Mouse (Mus musculus) ES-Bruce4 (cell line): ENCODE measurements around the gene Tmem131l. TPM values are rescaled to one million over a fixed set of nuclear protein-coding genes. Genes with fewer than 3 reads are reported as not detected.

Source experiments
- H3K27ac ChIP-seq: 2 replicates; pipeline ENCODE4 v1.5.1; 2012; ENCODE audit warnings: low read length, inconsistent platforms; ENCODE audit not compliant: insufficient read depth
- H3K27me3 ChIP-seq: 2 replicates; pipeline ENCODE4 v1.6.1; 2012; ENCODE audit warnings: mild to moderate bottlenecking, low read length, inconsistent platforms; ENCODE audit not compliant: control insufficient read depth, poor library complexity, insufficient read depth, severe bottlenecking
- H3K36me3 ChIP-seq: 2 replicates; pipeline ENCODE4 v1.6.1; 2012; ENCODE audit warnings: inconsistent platforms, mild to moderate bottlenecking, low read length, moderate library complexity; ENCODE audit not compliant: control insufficient read depth, poor library complexity, insufficient read depth, severe bottlenecking
- H3K4me1 ChIP-seq: one replicate; pipeline ENCODE4 v1.8.1; 2011; ENCODE audit warnings: low read length; ENCODE audit not compliant: control insufficient read depth, insufficient read depth
- H3K4me3 ChIP-seq: 2 replicates; pipeline ENCODE4 v1.5.1; 2011; ENCODE audit warnings: low read depth, mild to moderate bottlenecking, low read length
- H3K9ac ChIP-seq: 2 replicates; pipeline ENCODE4 v1.6.1; 2012; ENCODE audit warnings: low read depth, mild to moderate bottlenecking, inconsistent platforms; ENCODE audit not compliant: poor library complexity, severe bottlenecking
- H3K9me3 ChIP-seq: replicated peaks from 2 replicates; pipeline ENCODE4 v1.6.1; 2012; ENCODE audit warnings: mild to moderate bottlenecking, low read length, inconsistent platforms; ENCODE audit not compliant: control insufficient read depth, poor library complexity, insufficient read depth, severe bottlenecking
- CTCF ChIP-seq: IDR thresholded peaks from one replicate; pipeline ENCODE4 v1.8.1; 2011; ENCODE audit warnings: low read depth, low read length
- EP300 ChIP-seq: IDR thresholded peaks from 2 replicates; pipeline ENCODE4 v1.6.1; 2011; ENCODE audit warnings: low read depth, low read length; ENCODE audit not compliant: insufficient read depth
- POLR2A ChIP-seq: IDR thresholded peaks from one replicate; pipeline ENCODE4 v1.8.1; 2011; ENCODE audit warnings: low read length; ENCODE audit not compliant: insufficient read depth
- polyA plus RNA-seq: library from polyadenylated mRNA; stranded (reverse); fragments of >200 nt; gene quantifications from 2 replicates; pipeline ENCODE4 v1.2.4, GENCODE M21; 2011; ENCODE audit warnings: low read depth; ENCODE audit not compliant: missing spikeins, insufficient read depth, insufficient read length

Tmem131l gene
- polyA plus RNA-seq, 1 experiment = 51.5 TPM

DNA sequence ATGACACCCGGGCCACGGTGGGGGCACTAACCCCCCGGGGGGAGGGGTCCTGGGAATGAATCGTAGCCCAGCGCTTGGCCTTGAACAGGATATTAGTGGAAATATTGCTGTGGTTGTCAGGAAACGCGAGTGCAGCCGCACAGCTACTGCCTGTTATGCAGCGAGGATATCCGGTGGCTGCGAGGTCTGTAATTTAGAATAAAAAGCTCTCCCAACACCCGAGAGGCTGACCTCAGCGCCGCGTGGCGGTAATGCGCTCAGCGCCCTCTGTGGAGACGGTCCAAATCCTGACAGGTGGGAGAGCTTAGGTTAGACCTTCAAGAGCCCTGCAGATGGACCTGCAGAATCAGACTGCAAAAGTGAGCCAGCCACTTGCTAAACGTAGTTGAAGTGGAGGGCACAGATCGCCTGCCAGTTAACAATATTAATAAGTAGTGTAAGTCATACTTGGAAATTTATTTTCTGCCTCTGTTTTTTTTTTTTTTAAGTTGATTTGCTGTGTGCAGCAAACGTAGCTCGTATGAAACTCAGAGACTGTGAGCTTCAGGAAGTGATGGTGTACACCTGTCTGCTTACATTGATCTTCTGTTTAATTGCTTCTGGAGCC, 604 bp upstream of the Tmem131l start:
- Histone ChIP-seq H3K27me3 (no peaks in the 10 kb centered on the region), H3K4me3 (peak overlapping the region; percentile 71), H3K36me3 (no peaks in the 10 kb centered on the region), H3K4me1 (no peaks in the 10 kb centered on the region), H3K9me3 (0 out of 2 replicates have a peak, but pooled peaks cover 4% of the 10 kb centered on the region), H3K9ac (peak overlapping the region; percentile 91), H3K27ac (no peak overlapping the region)
- 0 out of 2 replicates have a peak, but pooled peaks have one; percentile 8 for TF ChIP-seq EP300
- TF ChIP-seq CTCF = no peak

DNA sequence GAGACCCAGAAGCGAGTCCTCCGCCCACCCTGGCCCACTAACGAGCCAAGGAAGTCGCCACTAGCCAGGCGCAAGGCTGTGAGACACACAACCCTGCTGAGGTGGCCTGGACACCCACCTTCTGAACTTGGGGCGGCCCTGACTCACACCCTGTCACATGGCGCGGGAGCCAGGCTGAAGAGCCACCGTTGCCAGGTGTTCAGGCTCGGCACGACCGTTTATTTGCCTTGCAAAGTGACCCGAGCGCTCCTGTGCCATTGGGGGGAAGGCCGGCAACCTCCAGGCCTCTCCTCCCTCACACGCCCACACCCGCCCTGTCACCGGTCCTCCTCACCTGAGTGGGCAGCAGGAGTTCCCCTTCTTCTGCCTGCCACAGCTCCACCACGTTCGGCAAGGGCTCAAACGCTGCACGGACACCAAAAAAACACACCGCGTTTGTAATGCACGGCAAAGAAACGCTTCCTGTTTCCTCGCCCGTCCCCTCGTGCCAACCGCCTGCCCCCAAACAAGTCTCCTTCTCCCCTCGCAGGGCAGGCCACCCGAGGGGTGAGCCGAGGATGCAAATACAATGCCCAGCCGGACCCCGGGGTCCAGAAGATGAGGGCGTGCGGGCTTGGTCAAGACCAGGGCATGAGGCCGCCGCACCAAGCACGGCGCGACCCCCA, 862 bp downstream of the Tmem131l start:
- H3K9ac ChIP-seq = peak overlapping the region; percentile 91
- no peaks in the 10 kb centered on the region for H3K36me3 ChIP-seq
- H3K9me3 ChIP-seq = 0 out of 2 replicates have a peak, but pooled peaks cover 4% of the 10 kb centered on the region
- H3K27ac ChIP-seq = no peak overlapping the region
- peak; percentile 40; the same call in 1 of the 2 replicates for TF ChIP-seq EP300
- TF ChIP-seq POLR2A = no peak
- H3K4me1 ChIP-seq = peaks cover 2% of the 10 kb centered on the region
- H3K4me3 ChIP-seq = peak overlapping the region; percentile 83
- H3K27me3 ChIP-seq = no peaks in the 10 kb centered on the region

DNA sequence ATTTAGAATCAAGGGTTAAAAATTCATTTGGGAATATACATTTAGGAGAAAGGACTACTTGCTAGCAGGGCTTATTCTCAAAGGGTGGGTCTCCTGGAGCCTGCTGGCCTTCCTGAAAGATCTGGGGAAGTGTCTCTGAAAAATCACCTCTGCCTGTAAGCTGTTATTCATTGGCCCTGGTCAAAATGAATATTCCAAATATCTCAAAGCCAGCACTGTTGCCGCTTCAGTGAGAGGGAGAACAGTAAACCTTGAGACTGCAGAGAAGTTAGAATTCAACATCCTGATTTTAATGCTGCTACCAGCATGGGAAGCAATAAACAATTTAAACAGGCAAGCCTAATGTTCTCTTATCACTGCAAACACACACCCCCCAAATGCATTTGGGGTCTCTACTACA, 1.8 kb downstream of the Tmem131l start:
- Histone ChIP-seq H3K9me3 (0 out of 2 replicates have a peak, but pooled peaks cover 3% of the 10 kb centered on the region), H3K4me3 (no peak overlapping the region), H3K4me1 (peaks cover 4% of the 10 kb centered on the region), H3K27ac (no peak overlapping the region), H3K36me3 (no peaks in the 10 kb centered on the region), H3K27me3 (no peaks in the 10 kb centered on the region), H3K9ac (no peak overlapping the region)
- TF ChIP-seq POLR2A (no peak), EP300 (no peak), CTCF (no peak)

DNA sequence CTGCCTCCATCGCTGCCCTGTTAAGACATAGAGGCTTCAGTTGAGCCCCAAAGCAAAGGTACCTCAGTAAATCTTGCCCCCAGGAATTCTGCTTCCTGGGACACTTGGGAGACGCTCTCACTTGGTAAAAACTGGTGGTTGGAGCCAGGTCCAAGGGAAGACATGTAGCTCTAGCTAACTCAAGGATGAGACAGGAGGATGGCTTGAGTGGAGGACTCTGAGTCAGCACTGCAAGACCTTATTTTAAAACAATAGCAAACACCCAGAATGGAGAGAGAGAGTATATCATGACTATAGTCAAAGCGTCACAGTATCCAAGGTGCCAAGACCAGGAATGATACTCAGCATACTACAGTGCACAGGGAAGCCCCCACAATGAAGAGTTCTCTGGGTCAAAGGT, 2.4 kb downstream of the Tmem131l start:
- peaks cover 6% of the 10 kb centered on the region for H3K4me1 ChIP-seq
- no peak overlapping the region for H3K9ac ChIP-seq

DNA sequence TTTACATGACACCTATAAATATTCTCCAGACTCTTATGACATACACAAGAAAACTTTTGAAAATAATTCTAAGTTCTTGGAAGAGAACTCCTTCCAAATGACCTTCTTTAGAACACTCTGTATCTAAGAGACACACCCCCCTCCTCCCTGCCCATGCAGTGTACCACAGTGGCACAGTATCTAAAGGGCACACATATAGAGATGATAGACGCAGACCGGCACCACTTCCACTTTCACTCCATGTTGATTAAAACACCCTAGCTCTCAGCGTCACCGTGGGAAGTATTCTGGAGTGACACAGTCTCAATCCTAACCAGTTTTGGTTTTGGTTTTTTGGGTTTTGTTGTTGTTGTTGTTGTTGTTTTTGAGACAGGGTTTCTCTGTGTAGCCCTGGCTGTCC, 3.1 kb downstream of the Tmem131l start:
- Histone ChIP-seq H3K36me3 (no peaks in the 10 kb centered on the region), H3K27ac (no peak overlapping the region), H3K9me3 (no peaks in the 10 kb centered on the region), H3K27me3 (no peaks in the 10 kb centered on the region), H3K4me1 (peaks cover 6% of the 10 kb centered on the region), H3K9ac (no peak overlapping the region), H3K4me3 (no peak overlapping the region)
- no peak for TF ChIP-seq POLR2A

More for the DNA sequence above, 2.4 kb downstream of the Tmem131l start:
- no peaks in the 10 kb centered on the region for H3K27me3 ChIP-seq
- H3K27ac ChIP-seq = no peak overlapping the region
- H3K36me3 ChIP-seq = no peaks in the 10 kb centered on the region
- TF ChIP-seq POLR2A = no peak
- TF ChIP-seq EP300 = no peak
- no peak for TF ChIP-seq CTCF
- H3K9me3 ChIP-seq = no peaks in the 10 kb centered on the region
- no peak overlapping the region for H3K4me3 ChIP-seq

DNA sequence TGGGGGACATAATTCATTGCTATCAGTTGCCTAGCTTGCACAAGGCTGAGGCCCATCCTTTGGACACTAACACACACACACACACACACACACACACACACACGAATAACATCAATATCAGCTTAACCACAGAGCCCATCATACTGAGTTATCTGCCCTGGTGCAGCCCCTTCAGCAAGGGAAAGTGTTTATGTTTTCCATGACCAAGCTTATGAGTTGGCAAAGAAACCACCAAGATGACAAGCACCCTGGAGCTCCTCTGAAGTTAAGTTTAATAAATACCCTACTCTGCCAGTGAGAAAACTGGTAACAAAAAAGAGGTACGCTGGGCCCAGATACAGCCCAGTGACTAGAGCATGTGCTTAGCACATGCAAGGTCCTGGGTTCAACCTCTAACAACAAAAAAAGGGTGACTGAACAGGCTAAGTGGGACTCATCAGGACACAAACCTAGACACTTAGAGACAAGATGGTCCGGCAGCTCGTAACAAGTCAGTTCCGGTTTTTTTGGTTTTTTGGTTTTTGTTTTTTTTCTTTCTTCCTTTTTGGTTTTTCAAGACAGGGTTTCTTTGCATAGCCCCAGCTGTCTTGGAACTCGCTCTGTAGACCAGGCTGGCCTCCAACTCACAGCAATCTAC, 4.1 kb downstream of the Tmem131l start:
- H3K9me3 ChIP-seq = no peaks in the 10 kb centered on the region
- no peak overlapping the region for H3K4me3 ChIP-seq
- TF ChIP-seq CTCF = no peak
- H3K27me3 ChIP-seq = no peaks in the 10 kb centered on the region
- H3K27ac ChIP-seq = no peak overlapping the region
- H3K36me3 ChIP-seq = no peaks in the 10 kb centered on the region
- no peak overlapping the region for H3K9ac ChIP-seq
- peaks cover 9% of the 10 kb centered on the region for H3K4me1 ChIP-seq
